Mouse (Mus musculus): ENCODE measurements around the gene Per3.

DNA sequence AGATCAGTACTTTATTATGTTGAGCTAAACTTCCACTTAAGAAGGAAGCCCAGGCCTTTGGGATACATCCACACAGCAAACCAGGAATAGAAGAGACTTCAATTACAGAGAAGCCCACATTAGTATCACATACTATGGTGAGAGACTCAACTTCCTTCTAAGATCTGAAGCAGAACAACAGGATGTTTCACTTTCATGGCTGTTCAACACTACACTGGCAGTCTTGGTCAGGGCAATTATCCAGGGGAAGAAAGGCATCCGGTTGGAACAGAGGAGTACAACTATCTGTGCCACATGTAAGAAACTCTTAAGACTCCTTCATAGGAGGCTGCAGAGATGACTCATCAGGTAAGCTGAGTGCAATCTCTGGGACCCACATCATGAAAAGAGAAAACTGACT, 6.7 kb upstream of the Per3 start:
- no peak for TF ChIP-seq CTCF (IDR thresholded peaks at IDR 0.05; ENCODE audit: low read depth)
- no peak for TF ChIP-seq EP300 (optimal IDR thresholded peaks at IDR 0.05)
